Mouse (Mus musculus) intestine, embryonic 15.5 days (tissue): ENCODE results near the gene Gm49396. TPM values are rescaled to one million over a fixed set of nuclear protein-coding genes. Genes with fewer than 3 reads are reported as not detected.

Experiments
- ATAC-seq: fragments of 200-750 bp; cut with Nextera tagmentation; 2 replicates; pipeline ENCODE4 v1.8.0; 2017; ENCODE audit warnings: moderate TSS enrichment, moderate library complexity
- H3K27ac ChIP-seq: fragments of 300-500 bp; sonication (generic); 2 replicates; pipeline ENCODE4 v1.5.1; 2015; ENCODE audit warnings: mild to moderate bottlenecking, inconsistent platforms
- H3K27me3 ChIP-seq: fragments of 300-500 bp; sonication (generic); replicated peaks from 2 replicates; pipeline ENCODE4 v1.6.1; 2015; ENCODE audit warnings: inconsistent platforms
- H3K36me3 ChIP-seq: fragments of 300-500 bp; sonication (generic); 2 replicates; pipeline ENCODE4 v1.6.1; 2015; ENCODE audit warnings: inconsistent platforms
- H3K4me1 ChIP-seq: fragments of 300-500 bp; sonication (generic); replicated peaks from 2 replicates; pipeline ENCODE4 v1.6.1; 2015; ENCODE audit warnings: inconsistent platforms
- H3K4me2 ChIP-seq: fragments of 300-500 bp; sonication (generic); replicated peaks from 2 replicates; pipeline ENCODE4 v1.6.1; 2015; ENCODE audit warnings: mild to moderate bottlenecking, inconsistent platforms
- H3K4me3 ChIP-seq: fragments of 300-500 bp; sonication (generic); replicated peaks from 2 replicates; pipeline ENCODE4 v1.5.1; 2015; ENCODE audit warnings: inconsistent platforms
- H3K9ac ChIP-seq: fragments of 300-500 bp; sonication (generic); 2 replicates; pipeline ENCODE4 v1.6.1; 2015; ENCODE audit warnings: inconsistent platforms
- H3K9me3 ChIP-seq: fragments of 300-500 bp; sonication (generic); 2 replicates; pipeline ENCODE4 v1.6.1; 2016; ENCODE audit warnings: inconsistent platforms
- WGBS: fragments of 180-500 bp; shearing (Covaris S2); methylation state at CpG from one replicate; pipeline ENCODE4 v1.1.7; 2015; 5-methylcytosine and 5-hydroxymethylcytosine counted together
- polyA plus RNA-seq: library from polyadenylated mRNA; unstranded; fragments of >200 nt; fragmentation: Nextera tagmentation; extraction: Ambion mirVana; gene quantifications from 2 replicates; pipeline ENCODE4 v1.2.1, GENCODE M21; 2015

The Gm49396 gene
- polyA plus RNA-seq, result 9.0 and 10.3 TPM in 2 replicates

DNA sequence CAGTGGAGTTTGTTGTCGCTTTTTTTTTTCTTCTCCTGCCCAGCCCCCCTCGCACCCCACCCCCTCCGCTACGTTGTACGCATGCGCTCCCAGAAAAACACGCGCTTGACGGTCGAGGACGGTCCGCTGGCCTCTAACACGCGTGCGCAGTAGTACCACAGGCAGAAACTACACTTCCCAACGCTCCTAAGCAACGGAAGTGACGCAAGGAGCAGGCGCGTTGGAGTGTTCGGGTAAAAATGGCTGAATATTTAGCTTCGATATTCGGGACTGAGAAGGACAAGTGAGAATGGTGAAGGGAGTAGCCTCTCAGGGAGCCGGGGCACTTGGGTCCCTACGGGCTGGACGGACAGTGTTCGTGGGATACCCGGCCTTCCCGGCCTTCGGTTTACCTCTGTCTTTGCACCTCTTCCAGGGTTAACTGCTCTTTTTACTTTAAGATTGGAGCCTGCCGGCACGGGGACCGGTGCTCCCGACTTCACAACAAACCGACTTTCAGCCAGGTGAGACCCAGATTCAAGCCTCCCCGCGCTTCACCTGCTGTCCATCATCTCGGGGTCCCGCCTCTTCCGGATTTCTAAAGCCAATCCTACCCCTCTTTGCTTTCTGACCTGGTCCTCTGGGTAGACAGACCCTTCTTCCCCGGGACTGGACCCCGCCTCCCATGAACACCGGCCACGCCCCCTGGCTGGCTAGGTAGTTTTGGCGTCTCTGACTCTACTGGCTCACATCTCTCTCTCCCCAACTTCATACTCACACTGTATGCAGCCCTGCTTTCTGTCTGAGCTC, at the start of gene Gm49396, which contains the start of the genes U2af1l4 and Psenen:
TSS of gene Gm49396 (plus strand) at position 228 of the 789 bp plus-strand sequence.
TSS of gene U2af1l4 (plus strand) at position 185 of the 789 bp plus-strand sequence.
TSS of gene Psenen (minus strand) at position 511 of the 789 bp plus-strand sequence.
- no peaks in the 10 kb centered on the region for H3K27me3 ChIP-seq
- peak within 1 kb of the TSS; percentile 77 for H3K4me2 ChIP-seq
- peaks cover 18% of the 10 kb centered on the region; the same call in 1 of the 2 replicates for H3K36me3 ChIP-seq
- 0% methylated on average over 45 of the region's 45 CpGs for WGBS
- peak within 1 kb of the TSS; percentile 67 for H3K4me3 ChIP-seq
- H3K27ac ChIP-seq, result peak within 1 kb of the TSS; percentile 96
- peak within 1 kb of the TSS; percentile 70 for H3K9ac ChIP-seq
- H3K4me1 ChIP-seq, result peaks cover 18% of the 10 kb centered on the region; the same call in 1 of the 2 replicates
- no peaks in the 10 kb centered on the region for H3K9me3 ChIP-seq
- peak; percentile 90 for ATAC-seq

DNA sequence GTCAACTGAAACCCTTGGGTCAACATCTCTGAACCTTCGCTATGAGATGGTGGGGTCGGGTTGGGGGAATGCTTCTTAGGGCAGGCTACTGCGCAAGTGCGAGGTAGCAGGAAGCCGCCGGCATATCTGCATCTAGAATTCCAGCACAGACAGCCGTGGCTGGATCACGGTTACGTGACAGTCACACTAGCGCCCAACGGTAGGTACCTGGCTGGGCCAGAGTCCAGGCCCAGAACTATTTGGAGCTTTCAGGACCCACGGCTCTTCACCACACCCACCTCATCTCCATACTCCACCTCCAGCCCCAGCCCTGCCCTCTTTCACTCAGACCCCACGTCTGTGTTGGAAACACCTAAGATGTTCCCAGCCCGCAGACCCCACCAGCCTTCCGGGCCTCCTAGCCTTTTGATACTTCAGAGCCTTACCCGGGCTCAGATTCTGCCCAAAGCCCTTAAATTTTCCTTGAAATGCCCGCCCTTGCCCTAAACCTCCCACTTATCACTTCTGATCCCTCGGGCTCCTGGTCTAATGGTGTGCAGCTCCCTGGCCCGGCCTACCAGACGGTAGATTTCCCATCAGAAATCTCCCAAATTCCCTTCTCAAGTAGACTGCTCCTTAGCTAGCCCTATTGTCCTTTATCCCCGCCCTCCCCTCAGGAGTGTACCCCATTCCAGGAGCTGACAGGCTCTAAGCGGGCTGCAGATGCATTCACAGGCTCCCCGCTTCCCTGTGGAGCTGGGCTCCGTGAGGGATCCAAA, 48.0 kb upstream of the Gm49396 start:
- Histone ChIP-seq H3K4me1 (no peaks in the 10 kb centered on the region), H3K4me3 (no peak overlapping the region), H3K9me3 (no peaks in the 10 kb centered on the region), H3K36me3 (no peaks in the 10 kb centered on the region), H3K27ac (no peak overlapping the region), H3K4me2 (no peak overlapping the region), H3K27me3 (no peaks in the 10 kb centered on the region), H3K9ac (no peak overlapping the region)
- 53% methylated on average over 24 of the region's 24 CpGs for WGBS
- ATAC-seq, result no peak

- Histone ChIP-seq H3K9ac (no peak overlapping the region), H3K4me3 (no peak overlapping the region), H3K36me3 (no peaks in the 10 kb centered on the region), H3K4me2 (no peak overlapping the region), H3K9me3 (no peaks in the 10 kb centered on the region), H3K4me1 (no peaks in the 10 kb centered on the region), H3K27me3 (no peaks in the 10 kb centered on the region), H3K27ac (no peak overlapping the region)
- 45% methylated on average over 8 of the region's 8 CpGs for WGBS
- no peak for ATAC-seq
Observed at GRCm38 (mm10) chr7:30518325-30518724, 44.8 kb upstream of the Gm49396 start.

GRCm38 (mm10) chr7:30520396-30520795, 42.7 kb upstream of the Gm49396 start:
- WGBS, result 77% methylated on average over 4 of the region's 4 CpGs
- Histone ChIP-seq H3K36me3 (0 out of 2 replicates have a peak, but pooled peaks cover 3% of the 10 kb centered on the region), H3K27me3 (no peaks in the 10 kb centered on the region), H3K9me3 (no peaks in the 10 kb centered on the region), H3K9ac (no peak overlapping the region), H3K27ac (no peak overlapping the region), H3K4me1 (no peaks in the 10 kb centered on the region), H3K4me3 (no peak overlapping the region), H3K4me2 (no peak overlapping the region)
- ATAC-seq, result no peak

DNA sequence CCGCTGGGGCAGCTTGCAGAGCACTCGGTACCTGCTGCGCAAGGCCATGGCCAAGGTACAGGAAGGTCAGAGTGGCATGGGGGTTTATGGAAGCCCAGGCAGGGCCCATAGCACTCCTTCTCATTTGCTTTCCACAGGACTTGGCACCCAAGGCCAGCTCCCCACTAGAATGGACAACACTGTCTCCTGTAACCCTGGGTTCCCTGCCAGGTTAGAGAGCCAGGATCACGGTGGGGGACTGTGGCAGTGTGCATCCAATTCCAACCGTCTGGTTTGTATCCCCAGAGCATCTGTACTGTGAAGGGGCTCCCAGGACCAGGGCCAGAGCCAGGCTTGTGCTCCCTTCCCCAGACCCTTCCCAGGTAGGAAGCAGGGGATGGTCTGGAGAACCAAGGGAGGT, 42.3 kb upstream of the Gm49396 start:
- Histone ChIP-seq H3K27ac (no peak overlapping the region), H3K4me1 (peaks cover 2% of the 10 kb centered on the region), H3K4me3 (no peak overlapping the region), H3K9me3 (no peaks in the 10 kb centered on the region), H3K36me3 (0 out of 2 replicates have a peak, but pooled peaks cover 3% of the 10 kb centered on the region), H3K27me3 (no peaks in the 10 kb centered on the region), H3K9ac (no peak overlapping the region), H3K4me2 (no peak overlapping the region)
- ATAC-seq, result no peak
- 78% methylated on average over 5 of the region's 5 CpGs for WGBS

DNA sequence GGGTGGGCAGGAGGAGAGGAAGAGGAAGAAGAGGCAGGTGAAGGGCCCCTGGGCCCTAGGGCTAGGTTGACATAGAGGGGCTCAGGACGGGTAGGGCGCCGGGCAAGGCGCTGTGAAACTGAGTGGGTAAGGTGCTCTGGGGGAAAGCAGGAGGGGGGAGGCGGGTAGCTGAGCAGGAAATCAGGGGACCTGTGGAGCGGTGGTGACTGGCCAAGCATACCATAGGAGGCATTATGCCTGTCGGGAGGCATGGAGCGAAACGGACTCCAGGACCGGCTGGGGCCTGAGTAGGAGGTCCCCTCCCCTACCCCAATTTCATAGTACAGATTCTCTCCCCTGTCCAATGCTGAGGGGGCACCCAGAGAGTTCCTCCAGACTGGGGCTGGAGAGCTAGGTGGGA, 40.3 kb upstream of the Gm49396 start:
- WGBS, result 90% methylated on average over 10 of the region's 10 CpGs
- no peak for ATAC-seq

GRCm38 (mm10) chr7:30524487-30524886, 38.7 kb upstream of the Gm49396 start:
- no peak for ATAC-seq
- peaks cover 11% of the 10 kb centered on the region; the same call in 1 of the 2 replicates for H3K36me3 ChIP-seq

More for the DNA sequence above, 40.3 kb upstream of the Gm49396 start:
- Histone ChIP-seq H3K9me3 (no peaks in the 10 kb centered on the region), H3K27ac (no peak overlapping the region), H3K27me3 (no peaks in the 10 kb centered on the region), H3K4me3 (no peak overlapping the region), H3K36me3 (0 out of 2 replicates have a peak, but pooled peaks cover 3% of the 10 kb centered on the region), H3K4me2 (no peak overlapping the region), H3K9ac (no peak overlapping the region), H3K4me1 (peaks cover 12% of the 10 kb centered on the region)

DNA sequence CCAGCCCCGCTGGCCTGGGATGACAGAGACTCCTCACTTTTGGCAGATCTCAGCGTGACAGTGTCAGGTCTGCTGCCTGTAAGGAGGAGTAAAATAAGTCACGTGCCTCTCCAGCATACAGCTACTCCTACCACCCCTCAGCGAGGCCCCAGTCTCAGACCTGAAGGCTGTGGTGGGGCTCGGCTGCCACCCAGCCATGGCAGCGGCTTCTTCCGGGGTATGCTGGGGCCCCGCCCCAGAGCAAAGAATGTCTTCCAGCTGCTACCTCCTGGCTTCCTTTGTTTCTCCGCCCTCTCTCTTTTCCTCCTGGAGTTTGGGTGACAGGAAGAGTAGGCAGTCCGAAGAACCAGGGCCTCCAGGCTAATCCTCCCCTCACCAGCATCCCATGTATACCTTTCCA, 37.2 kb upstream of the Gm49396 start:
- H3K27ac ChIP-seq, result peak overlapping the region; percentile 33; the same call in 1 of the 2 replicates
- peak overlapping the region; percentile 32; the same call in 1 of the 2 replicates for H3K9ac ChIP-seq
- no peaks in the 10 kb centered on the region for H3K9me3 ChIP-seq
- WGBS, result 21% methylated on average over 10 of the region's 10 CpGs
- H3K36me3 ChIP-seq, result peaks cover 19% of the 10 kb centered on the region; the same call in 1 of the 2 replicates
- H3K27me3 ChIP-seq, result no peaks in the 10 kb centered on the region
- ATAC-seq, result peak; percentile 71
- peak overlapping the region; percentile 44 for H3K4me2 ChIP-seq
- H3K4me3 ChIP-seq, result peak overlapping the region; percentile 15
- H3K4me1 ChIP-seq, result peaks cover 12% of the 10 kb centered on the region

More at GRCm38 (mm10) chr7:30524487-30524886, 38.7 kb upstream of the Gm49396 start:
- Histone ChIP-seq H3K9me3 (no peaks in the 10 kb centered on the region), H3K4me2 (no peak overlapping the region), H3K27ac (no peak overlapping the region), H3K4me1 (peaks cover 12% of the 10 kb centered on the region), H3K27me3 (no peaks in the 10 kb centered on the region), H3K9ac (no peak overlapping the region), H3K4me3 (no peak overlapping the region)
- WGBS, result 86% methylated on average over 6 of the region's 6 CpGs

GRCm38 (mm10) chr7:30526399-30526798, 36.7 kb upstream of the Gm49396 start:
- Histone ChIP-seq H3K4me1 (peaks cover 12% of the 10 kb centered on the region), H3K4me2 (peak overlapping the region; percentile 44), H3K9ac (peak overlapping the region; percentile 32; the same call in 1 of the 2 replicates), H3K27me3 (no peaks in the 10 kb centered on the region), H3K36me3 (peaks cover 22% of the 10 kb centered on the region), H3K9me3 (no peaks in the 10 kb centered on the region), H3K27ac (0 out of 2 replicates have a peak overlapping the region, but pooled peaks have one; percentile 33), H3K4me3 (peak overlapping the region; percentile 15)
- ATAC-seq, result peak; percentile 5; the same call in 1 of the 2 replicates
- 28% methylated on average over 17 of the region's 17 CpGs for WGBS

DNA sequence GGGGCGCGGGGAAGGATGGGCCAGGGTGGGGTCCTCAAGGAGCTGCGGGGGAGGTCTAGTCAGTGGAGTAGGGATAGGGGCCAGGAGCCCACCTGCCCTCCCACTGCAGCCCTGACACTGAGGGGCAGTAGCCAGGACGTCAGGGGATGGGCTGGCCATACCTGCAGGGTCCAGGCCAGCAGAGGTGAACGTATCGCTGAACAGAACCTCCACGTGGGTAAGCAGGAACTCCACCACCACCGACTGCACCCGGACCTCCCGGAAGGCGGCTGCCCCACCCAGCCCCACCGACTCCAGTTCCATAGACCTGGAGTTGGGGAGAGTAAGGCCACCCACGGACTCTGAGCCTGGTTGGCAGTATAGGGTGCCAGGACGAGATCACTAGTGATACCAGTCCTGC, 36.2 kb upstream of the Gm49396 start:
- Histone ChIP-seq H3K4me2 (peak overlapping the region; percentile 44), H3K4me1 (peaks cover 12% of the 10 kb centered on the region), H3K4me3 (no peak overlapping the region), H3K9me3 (no peaks in the 10 kb centered on the region), H3K36me3 (peaks cover 23% of the 10 kb centered on the region), H3K27me3 (no peaks in the 10 kb centered on the region), H3K27ac (no peak overlapping the region), H3K9ac (no peak overlapping the region)
- ATAC-seq, result no peak
- WGBS, result 76% methylated on average over 14 of the region's 14 CpGs

GRCm38 (mm10) chr7:30531291-30531815, 31.8 kb upstream of the Gm49396 start:
- no peak overlapping the region for H3K4me3 ChIP-seq
- H3K4me1 ChIP-seq, result peaks cover 21% of the 10 kb centered on the region
- no peak for ATAC-seq
- 0 out of 2 replicates have a peak overlapping the region, but pooled peaks have one; percentile 19 for H3K4me2 ChIP-seq
- H3K36me3 ChIP-seq, result peaks cover 20% of the 10 kb centered on the region
- no peak overlapping the region for H3K9ac ChIP-seq
- no peak overlapping the region for H3K27ac ChIP-seq
- 77% methylated on average over 9 of the region's 9 CpGs for WGBS
- no peaks in the 10 kb centered on the region for H3K9me3 ChIP-seq
- H3K27me3 ChIP-seq, result no peaks in the 10 kb centered on the region
